Mouse (Mus musculus): ENCODE measurements around the gene Cep295. TPM values are rescaled to one million over a fixed set of nuclear protein-coding genes. Genes with fewer than 3 reads are reported as not detected.

Gene Cep295
- polyA plus RNA-seq, 1 experiment from 2014 or later, result 16.9 TPM

GRCm38 (mm10) chr9:15276855-15277254, 80.7 kb downstream of the Cep295 start:
- Histone ChIP-seq H3K27ac (no peak overlapping the region), H3K36me3 (peaks cover 55% of the 10 kb centered on the region), H3K27me3 (ENCODE audit: insufficient read depth, poor library complexity, severe bottlenecking) (no peaks in the 10 kb centered on the region), H3K4me1 (replicated peaks) (peaks cover 24% of the 10 kb centered on the region), H3K9me3 (no peaks in the 10 kb centered on the region), H3K4me3 (no peak overlapping the region)
- WGBS, result 94% methylated on average over 4 of the region's 4 CpGs
- no peak for DNase-seq (ENCODE audit: low spot score)

- Histone ChIP-seq H3K9me3 (no peaks in the 10 kb centered on the region), H3K36me3 (peaks cover 84% of the 10 kb centered on the region), H3K27me3 (ENCODE audit: insufficient read depth, poor library complexity, severe bottlenecking) (no peaks in the 10 kb centered on the region), H3K4me3 (no peak overlapping the region), H3K27ac (no peak overlapping the region), H3K4me1 (replicated peaks) (peaks cover 10% of the 10 kb centered on the region)
- 95% methylated on average over 2 of the region's 2 CpGs for WGBS
- DNase-seq (ENCODE audit: low spot score), result no peak
These were observed 83.6 kb downstream of the Cep295 start for GRCm38 (mm10) chr9:15273981-15274380.

Other genes starting within 250 kb of the Cep295 start
- not detected in 2 replicates for gene Hephl1, start 245.7 kb downstream of the Cep295 start, polyA plus RNA-seq (2016; fragmentation: Nextera tagmentation; extraction: Ambion mirVana)
- gene Vstm5, start 118.7 kb downstream of the Cep295 start, polyA plus RNA-seq (2016; fragmentation: Nextera tagmentation; extraction: Ambion mirVana), result 0.86 and 1.6 TPM in 2 replicates
- gene Med17, start 77.9 kb downstream of the Cep295 start, polyA plus RNA-seq (2016; fragmentation: Nextera tagmentation; extraction: Ambion mirVana), result 37.6 and 42.4 TPM in 2 replicates
- 53.6 and 83.4 TPM in 2 replicates for gene Taf1d, start 51.6 kb downstream of the Cep295 start, polyA plus RNA-seq (2016; fragmentation: Nextera tagmentation; extraction: Ambion mirVana)
- 5.5 and 5.6 TPM in 2 replicates for gene 4931406C07Rik, start 51.3 kb downstream of the Cep295 start, polyA plus RNA-seq (2016; fragmentation: Nextera tagmentation; extraction: Ambion mirVana)
- gene Smco4, start 135.6 kb upstream of the Cep295 start, polyA plus RNA-seq (2016; fragmentation: Nextera tagmentation; extraction: Ambion mirVana), result 2.1 and 2.6 TPM in 2 replicates